Mouse (Mus musculus): Measurements from ENCODE around the gene Atg16l2. TPM values are rescaled to one million over a fixed set of nuclear protein-coding genes. Genes with fewer than 3 reads are reported as not detected.

The Atg16l2 gene
- polyA plus RNA-seq, 1 experiment from 2014 or later, result 21.6 TPM

DNA sequence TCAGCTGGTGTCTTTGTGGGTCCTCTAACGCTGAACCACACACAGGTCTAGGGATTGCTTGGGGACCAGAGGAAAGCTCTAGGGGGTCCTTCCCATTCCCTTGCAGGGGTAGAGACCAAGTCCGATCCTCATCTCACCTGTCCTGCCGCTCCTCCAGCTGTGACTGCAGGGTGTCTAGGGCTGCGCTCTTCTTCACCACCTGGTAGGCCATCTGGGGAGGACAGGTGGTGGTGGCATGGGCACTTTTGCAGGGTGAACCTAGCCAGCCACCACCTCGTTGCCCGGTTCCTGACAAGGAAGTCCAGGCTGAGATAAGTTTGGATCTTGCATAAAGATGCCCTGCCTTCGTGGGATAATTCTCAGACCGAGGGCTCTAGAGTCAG lies 5.0 kb downstream of the Atg16l2 start:
- Histone ChIP-seq H3K4me1 (peaks cover 38% of the 10 kb centered on the region), H3K4me3 (peak overlapping the region; percentile 52), H3K27ac (replicated peaks) (peak overlapping the region; percentile 57; the same call in 1 of the 2 replicates), H3K9me3 (replicated peaks) (no peaks in the 10 kb centered on the region), H3K27me3 (ENCODE audit: low read depth, poor library complexity, severe bottlenecking) (peaks cover 62% of the 10 kb centered on the region), H3K36me3 (peaks cover 13% of the 10 kb centered on the region; the same call in 1 of the 2 replicates)
- WGBS, result 22% methylated on average over 8 of the region's 8 CpGs
- no peak for DNase-seq (ENCODE audit: low spot score)

DNA sequence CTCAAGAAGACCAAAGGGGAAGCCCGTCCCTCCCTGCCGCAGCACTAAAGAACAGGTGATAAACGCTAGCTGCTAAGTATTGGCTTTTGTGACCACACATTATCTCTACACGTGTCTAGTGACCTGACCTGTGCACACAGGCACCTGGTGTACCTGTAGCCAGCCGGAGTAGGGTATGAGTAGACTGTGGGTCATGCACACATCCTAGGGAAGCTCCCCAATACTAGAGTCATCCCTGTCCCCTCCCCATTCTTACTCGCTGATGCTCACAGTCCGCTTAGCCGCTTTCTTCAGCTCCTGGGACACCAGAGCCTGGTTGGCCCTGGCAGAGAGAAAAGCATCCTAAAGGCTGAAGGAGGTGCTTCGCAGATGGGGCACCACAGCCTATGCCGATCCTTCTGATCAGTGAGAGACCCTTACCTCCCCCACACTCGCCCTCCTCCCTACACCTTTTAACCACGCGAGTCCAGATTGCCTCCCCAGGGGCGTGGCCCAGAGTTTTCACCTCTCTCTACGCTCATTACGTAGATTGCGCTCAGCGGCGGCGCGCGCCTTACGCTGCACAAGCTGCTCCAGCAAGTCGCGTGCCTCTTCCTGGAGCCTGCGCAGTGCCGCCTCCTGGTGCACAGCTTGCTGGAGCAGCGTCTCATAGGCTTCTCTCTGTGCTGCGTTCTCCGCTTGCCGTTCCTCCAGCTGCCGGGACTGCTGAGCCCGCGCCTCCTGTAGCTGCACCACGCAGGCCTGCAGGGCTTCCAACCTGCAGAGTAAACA lies 5.6 kb downstream of the Atg16l2 start:
- peaks cover 62% of the 10 kb centered on the region for H3K27me3 ChIP-seq (ENCODE audit: low read depth, poor library complexity, severe bottlenecking)

DNA sequence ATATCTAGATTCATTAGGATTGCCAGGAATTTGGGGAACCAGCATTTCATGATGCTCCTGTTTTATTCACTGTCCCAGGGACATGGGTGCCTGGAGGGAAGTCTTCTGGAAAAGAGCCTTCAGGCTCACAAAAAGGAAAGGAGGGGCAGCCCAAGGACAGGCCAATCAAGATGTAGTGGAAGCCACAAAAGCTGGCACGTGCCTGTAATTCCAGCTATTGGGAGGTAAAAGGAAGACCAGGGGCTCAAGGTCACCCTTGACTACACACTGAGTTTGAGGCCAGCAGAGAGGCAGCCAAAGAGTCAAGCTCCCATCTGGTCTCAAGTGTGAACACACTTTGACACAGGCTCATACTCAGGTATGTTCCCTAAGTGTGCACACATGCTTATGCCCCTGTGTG lies 6.6 kb downstream of the Atg16l2 start:
- 73% methylated on average over 1 of the region's 1 CpGs for WGBS
- peaks cover 55% of the 10 kb centered on the region for H3K27me3 ChIP-seq (ENCODE audit: low read depth, poor library complexity, severe bottlenecking)
- H3K27ac ChIP-seq (replicated peaks), result no peak overlapping the region
- H3K36me3 ChIP-seq, result peaks cover 21% of the 10 kb centered on the region
- no peak overlapping the region for H3K4me3 ChIP-seq
- no peak for DNase-seq (ENCODE audit: low spot score)
- no peaks in the 10 kb centered on the region for H3K9me3 ChIP-seq (replicated peaks)
- H3K4me1 ChIP-seq, result peaks cover 24% of the 10 kb centered on the region

More for the DNA sequence above, 5.6 kb downstream of the Atg16l2 start:
- DNase-seq (ENCODE audit: low spot score), result peak; percentile 85
- peaks cover 34% of the 10 kb centered on the region for H3K4me1 ChIP-seq
- peaks cover 18% of the 10 kb centered on the region; the same call in 1 of the 2 replicates for H3K36me3 ChIP-seq
- peak overlapping the region; percentile 57; the same call in 1 of the 2 replicates for H3K27ac ChIP-seq (replicated peaks)
- H3K9me3 ChIP-seq (replicated peaks), result no peaks in the 10 kb centered on the region
- 11% methylated on average over 35 of the region's 35 CpGs for WGBS
- peak overlapping the region; percentile 52 for H3K4me3 ChIP-seq

DNA sequence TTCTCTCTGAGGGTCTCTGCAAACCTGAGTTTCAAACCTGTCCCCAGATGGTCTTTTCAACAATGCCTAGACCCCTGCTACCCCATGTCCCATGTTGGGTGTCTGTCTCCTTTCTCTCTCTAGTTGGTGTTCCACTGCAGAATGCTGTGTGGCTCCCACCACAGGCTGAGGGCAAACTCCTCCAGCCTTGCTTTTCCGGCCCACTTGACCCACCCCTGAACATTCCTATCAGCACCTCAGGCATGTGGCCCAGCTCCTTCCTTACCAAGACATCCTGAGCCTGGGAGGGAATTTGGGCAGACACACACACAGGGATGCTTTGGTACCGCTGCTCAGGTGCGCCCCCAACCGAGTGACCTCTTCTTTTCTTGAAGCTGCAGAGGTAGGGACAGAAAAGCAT lies 8.4 kb downstream of the Atg16l2 start:
- Histone ChIP-seq H3K4me3 (no peak overlapping the region), H3K27ac (replicated peaks) (no peak overlapping the region), H3K4me1 (peaks cover 16% of the 10 kb centered on the region), H3K27me3 (ENCODE audit: low read depth, poor library complexity, severe bottlenecking) (peaks cover 37% of the 10 kb centered on the region), H3K9me3 (replicated peaks) (no peaks in the 10 kb centered on the region), H3K36me3 (peaks cover 35% of the 10 kb centered on the region)
- 42% methylated on average over 4 of the region's 4 CpGs for WGBS
- no peak for DNase-seq (ENCODE audit: low spot score)

DNA sequence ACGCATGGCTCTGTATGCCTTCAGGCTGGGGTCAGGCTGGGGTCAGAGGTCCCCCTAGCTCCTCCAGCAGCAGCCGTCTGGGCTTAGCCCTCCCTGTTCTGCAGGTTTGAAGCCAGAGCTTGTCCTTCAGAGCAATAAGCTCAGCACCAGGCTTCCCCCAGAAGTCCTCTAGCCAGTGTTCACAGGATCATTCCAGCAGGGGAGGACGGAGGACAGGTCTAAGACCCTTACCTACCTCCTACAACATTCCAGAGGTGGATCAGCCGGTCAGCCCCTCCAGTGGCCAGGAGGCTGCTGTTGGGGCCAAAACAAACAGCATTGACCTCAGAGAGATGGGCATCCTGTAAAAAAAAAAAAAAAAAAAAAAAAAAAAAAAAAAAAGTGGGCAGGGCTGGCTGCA lies 8.9 kb downstream of the Atg16l2 start:
- 58% methylated on average over 4 of the region's 4 CpGs for WGBS
- peaks cover 32% of the 10 kb centered on the region for H3K27me3 ChIP-seq (ENCODE audit: low read depth, poor library complexity, severe bottlenecking)
- peaks cover 35% of the 10 kb centered on the region for H3K36me3 ChIP-seq
- H3K27ac ChIP-seq (replicated peaks), result no peak overlapping the region
- no peaks in the 10 kb centered on the region for H3K9me3 ChIP-seq (replicated peaks)
- no peak for DNase-seq (ENCODE audit: low spot score)
- H3K4me1 ChIP-seq, result peaks cover 16% of the 10 kb centered on the region
- no peak overlapping the region for H3K4me3 ChIP-seq

DNA sequence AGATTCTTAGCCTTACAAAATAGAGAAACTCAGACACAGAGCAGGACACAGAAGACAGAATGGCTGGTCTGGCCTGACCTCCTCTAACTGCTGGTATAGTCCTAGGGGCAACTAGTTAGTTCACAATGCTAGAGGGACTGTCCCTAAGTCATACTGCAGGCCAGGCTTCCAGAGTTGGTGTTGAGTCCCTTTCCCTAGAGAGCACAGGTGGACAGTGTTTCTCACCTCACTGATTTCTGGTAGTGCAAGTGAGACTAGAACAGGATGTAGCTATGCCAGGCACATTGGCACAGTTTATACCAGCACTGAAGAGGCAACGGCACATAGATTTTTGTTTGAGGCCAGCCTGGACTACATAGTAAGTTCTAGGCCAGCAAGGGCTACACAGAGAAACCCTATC lies 9.4 kb downstream of the Atg16l2 start:
- H3K36me3 ChIP-seq, result peaks cover 38% of the 10 kb centered on the region
- H3K4me3 ChIP-seq, result no peak overlapping the region
- WGBS, result 88% methylated on average over 1 of the region's 1 CpGs
- H3K9me3 ChIP-seq (replicated peaks), result no peaks in the 10 kb centered on the region
- DNase-seq (ENCODE audit: low spot score), result no peak
- H3K4me1 ChIP-seq, result peaks cover 16% of the 10 kb centered on the region
- no peak overlapping the region for H3K27ac ChIP-seq (replicated peaks)
- peaks cover 28% of the 10 kb centered on the region for H3K27me3 ChIP-seq (ENCODE audit: low read depth, poor library complexity, severe bottlenecking)

DNA sequence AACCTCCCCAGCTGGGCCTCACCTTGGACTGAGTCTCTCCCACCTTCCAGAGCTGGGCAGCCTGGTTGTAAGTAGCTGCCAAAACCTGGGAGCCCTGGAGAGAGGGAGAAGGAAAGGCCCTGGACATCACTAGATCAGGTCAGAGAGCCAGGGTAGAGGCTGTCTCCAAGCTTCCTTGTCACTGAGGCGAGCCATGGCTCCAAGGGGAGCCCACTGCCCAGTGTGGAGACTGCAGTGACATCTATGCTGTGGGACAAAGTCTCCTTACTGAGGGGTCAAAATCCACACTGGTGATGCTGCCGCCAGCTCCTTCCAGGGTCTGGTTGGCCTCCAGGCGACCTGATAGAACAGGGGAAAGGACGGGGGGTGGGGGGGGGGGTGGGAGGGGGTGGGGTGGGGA lies 10.0 kb downstream of the Atg16l2 start:
- peaks cover 43% of the 10 kb centered on the region for H3K36me3 ChIP-seq

DNA sequence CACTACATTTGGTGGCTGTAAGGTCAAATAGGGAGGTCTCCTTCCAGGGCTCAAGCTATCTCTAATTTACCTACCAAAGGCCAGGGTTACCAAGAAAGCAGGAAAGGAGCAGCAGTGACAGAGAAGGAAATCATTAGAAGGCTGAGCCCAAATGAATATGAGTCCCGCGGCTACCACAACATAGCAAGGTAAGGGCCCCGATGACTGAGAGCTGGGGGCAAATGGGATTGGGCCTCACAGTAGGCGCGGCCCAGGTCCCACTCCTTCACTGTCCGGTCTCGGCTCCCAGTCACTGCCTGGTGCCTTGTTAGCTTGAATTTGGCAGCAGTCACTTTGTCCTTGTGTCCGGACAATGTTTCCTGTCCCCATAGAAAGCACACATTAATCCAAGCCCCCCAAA lies 10.4 kb downstream of the Atg16l2 start:
- 87% methylated on average over 8 of the region's 8 CpGs for WGBS
- H3K9me3 ChIP-seq (replicated peaks), result no peaks in the 10 kb centered on the region
- no peak overlapping the region for H3K27ac ChIP-seq (replicated peaks)
- peaks cover 18% of the 10 kb centered on the region for H3K27me3 ChIP-seq (ENCODE audit: low read depth, poor library complexity, severe bottlenecking)
- H3K4me1 ChIP-seq, result peaks cover 11% of the 10 kb centered on the region
- no peak for DNase-seq (ENCODE audit: low spot score)
- no peak overlapping the region for H3K4me3 ChIP-seq
- H3K36me3 ChIP-seq, result peaks cover 47% of the 10 kb centered on the region

More for the DNA sequence above, 10.0 kb downstream of the Atg16l2 start:
- peaks cover 21% of the 10 kb centered on the region for H3K27me3 ChIP-seq (ENCODE audit: low read depth, poor library complexity, severe bottlenecking)
- H3K4me3 ChIP-seq, result no peak overlapping the region
- no peak overlapping the region for H3K27ac ChIP-seq (replicated peaks)
- WGBS, result 78% methylated on average over 4 of the region's 4 CpGs
- no peaks in the 10 kb centered on the region for H3K9me3 ChIP-seq (replicated peaks)
- DNase-seq (ENCODE audit: low spot score), result no peak
- H3K4me1 ChIP-seq, result peaks cover 16% of the 10 kb centered on the region

DNA sequence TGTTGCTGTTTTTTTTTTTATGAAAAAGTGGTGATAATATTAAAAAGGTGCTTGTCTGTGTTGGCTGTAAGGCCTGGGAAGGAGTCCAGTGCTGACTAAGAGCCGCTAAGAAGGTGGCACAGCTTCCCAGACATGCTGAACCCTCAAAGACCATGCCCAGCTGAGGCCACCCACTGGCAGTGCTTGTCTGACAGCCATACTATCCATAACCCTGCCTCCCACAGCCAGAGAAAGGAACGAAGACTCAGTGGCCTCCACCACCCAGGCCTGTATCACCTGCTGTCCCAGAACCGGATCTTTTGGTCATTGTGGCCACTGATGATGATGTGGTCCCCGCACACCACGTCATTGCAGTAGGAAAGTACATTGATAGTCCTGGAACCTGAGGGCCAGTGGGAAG lies 10.8 kb downstream of the Atg16l2 start:
- WGBS, result 92% methylated on average over 5 of the region's 5 CpGs
- H3K4me1 ChIP-seq, result peaks cover 7% of the 10 kb centered on the region
- peaks cover 15% of the 10 kb centered on the region for H3K27me3 ChIP-seq (ENCODE audit: low read depth, poor library complexity, severe bottlenecking)
- DNase-seq (ENCODE audit: low spot score), result no peak
- H3K4me3 ChIP-seq, result no peak overlapping the region
- peaks cover 49% of the 10 kb centered on the region for H3K36me3 ChIP-seq
- no peak overlapping the region for H3K27ac ChIP-seq (replicated peaks)
- no peaks in the 10 kb centered on the region for H3K9me3 ChIP-seq (replicated peaks)

DNA sequence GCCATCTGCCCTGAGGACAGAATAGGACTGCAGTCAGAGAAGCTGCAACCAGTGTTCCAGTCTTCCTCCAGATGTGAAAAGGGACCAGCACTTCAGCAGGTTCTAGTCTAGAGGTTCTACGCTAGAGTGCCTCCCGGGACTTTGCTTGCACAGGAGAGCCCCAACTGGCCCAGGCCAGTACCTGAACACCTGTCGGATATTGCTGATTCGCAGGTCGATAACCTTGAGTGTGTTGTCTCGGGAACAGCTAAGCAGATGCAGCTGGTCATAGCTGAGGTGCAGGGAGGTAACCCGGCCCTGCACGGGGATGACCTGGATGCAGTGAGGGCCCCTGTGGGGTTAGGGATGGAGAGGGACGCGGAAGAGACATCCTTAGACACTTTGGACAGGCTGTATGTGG lies 11.7 kb downstream of the Atg16l2 start:
- Histone ChIP-seq H3K4me1 (no peaks in the 10 kb centered on the region), H3K27ac (replicated peaks) (no peak overlapping the region), H3K4me3 (no peak overlapping the region), H3K27me3 (ENCODE audit: low read depth, poor library complexity, severe bottlenecking) (peaks cover 7% of the 10 kb centered on the region), H3K9me3 (replicated peaks) (no peaks in the 10 kb centered on the region), H3K36me3 (peaks cover 57% of the 10 kb centered on the region)
- WGBS, result 90% methylated on average over 10 of the region's 10 CpGs
- DNase-seq (ENCODE audit: low spot score), result peak; percentile 9

DNA sequence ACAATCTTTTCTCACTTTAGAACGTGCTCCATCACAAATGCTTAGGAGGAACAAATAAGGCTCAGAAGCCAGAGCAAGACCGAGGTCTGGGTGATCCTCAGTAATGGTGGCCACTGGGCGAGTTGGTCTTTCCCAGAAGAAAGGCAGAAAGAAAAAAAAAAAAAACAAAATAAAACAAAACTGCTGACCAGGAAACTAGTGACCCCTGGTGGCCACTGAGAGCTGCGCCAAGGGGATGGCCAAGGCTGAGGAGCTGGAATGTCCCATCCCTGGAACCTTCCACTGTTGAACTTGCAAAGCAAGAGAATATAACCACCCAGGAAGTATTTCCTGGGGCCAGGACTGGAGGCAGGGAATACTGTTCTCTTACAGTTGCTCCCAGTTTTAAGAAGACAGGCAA lies 13.6 kb downstream of the Atg16l2 start:
- Histone ChIP-seq H3K27ac (replicated peaks) (no peak overlapping the region), H3K9me3 (replicated peaks) (no peaks in the 10 kb centered on the region)

DNA sequence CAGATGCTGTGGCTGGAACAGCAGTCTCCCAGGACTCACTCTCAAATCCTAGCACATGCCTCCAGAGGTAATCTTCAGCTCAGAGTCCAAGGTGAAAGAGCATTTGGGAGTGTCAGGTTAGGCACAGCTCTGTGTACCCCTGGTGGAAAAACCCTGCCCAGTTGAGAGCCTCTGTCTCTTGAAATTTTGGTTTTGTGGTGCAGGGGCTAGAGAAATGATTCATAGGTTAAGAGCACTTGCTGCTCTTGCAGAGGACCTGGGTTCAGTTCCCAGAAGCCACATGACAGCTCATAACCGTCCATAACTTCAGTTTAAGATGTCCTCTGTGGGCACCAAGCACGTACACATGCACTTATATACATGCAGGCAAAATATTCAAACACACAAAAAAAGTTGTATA lies 14.2 kb downstream of the Atg16l2 start:
- no peaks in the 10 kb centered on the region for H3K27me3 ChIP-seq (ENCODE audit: low read depth, poor library complexity, severe bottlenecking)
- H3K9me3 ChIP-seq (replicated peaks), result no peaks in the 10 kb centered on the region
- peaks cover 70% of the 10 kb centered on the region for H3K36me3 ChIP-seq
- no peak for DNase-seq (ENCODE audit: low spot score)
- no peak overlapping the region for H3K27ac ChIP-seq (replicated peaks)
- WGBS, result 84% methylated on average over 2 of the region's 2 CpGs
- no peak overlapping the region for H3K4me3 ChIP-seq
- H3K4me1 ChIP-seq, result no peaks in the 10 kb centered on the region

More for the DNA sequence above, 13.6 kb downstream of the Atg16l2 start:
- H3K36me3 ChIP-seq, result peaks cover 68% of the 10 kb centered on the region
- H3K4me3 ChIP-seq, result no peak overlapping the region
- no peaks in the 10 kb centered on the region for H3K4me1 ChIP-seq
- no peaks in the 10 kb centered on the region for H3K27me3 ChIP-seq (ENCODE audit: low read depth, poor library complexity, severe bottlenecking)
- 38% methylated on average over 4 of the region's 4 CpGs for WGBS
- peak; percentile 46 for DNase-seq (ENCODE audit: low spot score)

DNA sequence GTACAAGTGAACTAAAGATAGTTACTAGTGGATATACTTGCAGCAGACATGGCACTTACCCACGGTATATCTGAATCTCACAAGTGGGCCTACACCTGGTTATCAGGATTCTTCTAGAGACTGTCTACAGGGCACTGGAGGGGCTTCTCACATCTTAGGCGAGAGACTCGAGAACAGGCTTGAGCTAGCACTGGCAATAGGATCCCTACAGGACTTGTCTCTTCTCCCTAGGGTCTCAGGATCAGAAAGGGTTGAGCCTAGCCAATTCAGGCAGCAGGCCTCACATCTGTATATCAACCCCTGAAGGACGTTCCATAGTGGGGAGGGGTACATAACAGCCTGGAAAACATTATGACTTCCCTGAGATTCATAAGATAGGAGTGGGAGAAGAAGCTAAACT lies 15.2 kb downstream of the Atg16l2 start:
- no peaks in the 10 kb centered on the region for H3K27me3 ChIP-seq (ENCODE audit: low read depth, poor library complexity, severe bottlenecking)
- H3K4me3 ChIP-seq, result no peak overlapping the region
- H3K36me3 ChIP-seq, result peaks cover 74% of the 10 kb centered on the region
- H3K4me1 ChIP-seq, result no peaks in the 10 kb centered on the region
- no peak overlapping the region for H3K27ac ChIP-seq (replicated peaks)
- DNase-seq (ENCODE audit: low spot score), result no peak
- H3K9me3 ChIP-seq (replicated peaks), result no peaks in the 10 kb centered on the region
- WGBS, result 88% methylated on average over 4 of the region's 4 CpGs
